Mouse (Mus musculus): ENCODE results near the gene Lrrc75a. TPM values are rescaled to one million over a fixed set of nuclear protein-coding genes. Genes with fewer than 3 reads are reported as not detected.

The Lrrc75a gene
- polyA plus RNA-seq, 1 experiment, result 6.4 TPM

DNA sequence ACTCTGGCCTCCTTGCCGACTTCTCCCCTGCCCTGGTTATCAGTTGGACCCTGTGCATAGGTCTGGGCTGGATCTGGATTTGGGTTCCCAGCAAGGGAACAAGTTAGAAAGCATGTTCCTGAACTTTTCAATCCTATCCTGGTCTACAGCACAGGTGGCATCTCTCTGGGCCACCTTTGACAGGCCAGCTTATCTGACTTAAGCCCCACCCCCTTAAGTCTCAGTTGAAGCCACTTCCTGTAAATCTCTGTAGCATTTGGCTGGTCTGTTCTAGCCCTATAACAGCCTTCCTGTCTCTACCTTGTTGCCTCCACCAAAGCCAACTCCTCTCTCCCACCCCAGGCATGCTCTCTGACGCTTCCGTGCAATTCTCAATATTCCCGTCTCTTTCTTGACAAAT, 49.8 kb downstream of the Lrrc75a start:
- no peak for TF ChIP-seq CTCF (IDR thresholded peaks at IDR 0.05; ENCODE audit: low read depth, low read length)
- TF ChIP-seq POLR2A (IDR thresholded peaks at IDR 0.05; ENCODE audit: insufficient read depth, low read length), result no peak
- no peak for TF ChIP-seq EP300 (IDR thresholded peaks at IDR 0.05; ENCODE audit: insufficient read depth, low read depth, low read length)
- Histone ChIP-seq H3K4me1 (ENCODE audit: control insufficient read depth, insufficient read depth, low read length) (no peaks in the 10 kb centered on the region), H3K27me3 (ENCODE audit: control insufficient read depth, insufficient read depth, low read length, poor library complexity, severe bottlenecking) (no peaks in the 10 kb centered on the region), H3K4me3 (ENCODE audit: low read depth, low read length) (no peak overlapping the region), H3K36me3 (ENCODE audit: control insufficient read depth, insufficient read depth, low read length, poor library complexity, severe bottlenecking) (peaks cover 6% of the 10 kb centered on the region), H3K9ac (ENCODE audit: low read depth, poor library complexity, severe bottlenecking) (no peak overlapping the region), H3K9me3 (replicated peaks; ENCODE audit: control insufficient read depth, insufficient read depth, low read length, poor library complexity, severe bottlenecking) (no peaks in the 10 kb centered on the region), H3K27ac (ENCODE audit: insufficient read depth, low read length) (no peak overlapping the region)

DNA sequence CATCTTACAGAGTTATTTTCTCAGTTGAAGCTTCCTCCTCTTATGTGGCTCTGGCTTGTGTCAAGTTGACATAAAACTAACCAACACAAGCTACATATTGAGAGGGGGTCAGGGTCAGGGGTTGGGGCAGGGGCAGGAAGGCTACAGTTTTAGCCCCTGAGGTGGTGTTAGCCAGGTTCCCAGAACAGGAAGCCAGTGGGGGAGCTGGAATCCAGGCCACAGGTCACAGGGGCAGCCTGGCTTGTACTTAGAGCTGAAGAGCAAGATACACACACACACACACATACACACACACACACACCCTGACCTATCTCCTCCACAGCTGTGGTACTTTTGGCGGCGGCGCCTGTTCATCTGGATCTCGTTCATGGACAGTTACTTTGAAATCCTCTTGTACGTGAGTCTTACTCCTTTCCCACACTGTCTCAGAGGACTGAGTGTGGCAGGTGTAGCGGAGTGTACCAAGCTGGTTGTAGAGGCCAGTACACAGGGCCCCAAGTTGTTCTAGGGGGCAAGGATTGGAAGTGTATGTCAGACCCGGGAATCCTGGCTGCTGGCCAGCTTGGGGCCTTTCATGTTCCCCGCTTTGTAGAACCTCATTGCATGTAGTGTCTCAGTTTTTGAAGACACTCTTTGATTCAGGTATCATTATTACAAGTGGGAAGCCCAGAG, 56.3 kb downstream of the Lrrc75a start:
- Histone ChIP-seq H3K4me1 (ENCODE audit: control insufficient read depth, insufficient read depth, low read length) (no peaks in the 10 kb centered on the region), H3K9me3 (replicated peaks; ENCODE audit: control insufficient read depth, insufficient read depth, low read length, poor library complexity, severe bottlenecking) (no peaks in the 10 kb centered on the region), H3K27ac (ENCODE audit: insufficient read depth, low read length) (no peak overlapping the region), H3K27me3 (ENCODE audit: control insufficient read depth, insufficient read depth, low read length, poor library complexity, severe bottlenecking) (no peaks in the 10 kb centered on the region), H3K36me3 (ENCODE audit: control insufficient read depth, insufficient read depth, low read length, poor library complexity, severe bottlenecking) (no peaks in the 10 kb centered on the region), H3K9ac (ENCODE audit: low read depth, poor library complexity, severe bottlenecking) (no peak overlapping the region), H3K4me3 (ENCODE audit: low read depth, low read length) (no peak overlapping the region)
- no peak for TF ChIP-seq CTCF (IDR thresholded peaks at IDR 0.05; ENCODE audit: low read depth, low read length)
- no peak for TF ChIP-seq EP300 (IDR thresholded peaks at IDR 0.05; ENCODE audit: insufficient read depth, low read depth, low read length)
- TF ChIP-seq POLR2A (IDR thresholded peaks at IDR 0.05; ENCODE audit: insufficient read depth, low read length), result no peak

DNA sequence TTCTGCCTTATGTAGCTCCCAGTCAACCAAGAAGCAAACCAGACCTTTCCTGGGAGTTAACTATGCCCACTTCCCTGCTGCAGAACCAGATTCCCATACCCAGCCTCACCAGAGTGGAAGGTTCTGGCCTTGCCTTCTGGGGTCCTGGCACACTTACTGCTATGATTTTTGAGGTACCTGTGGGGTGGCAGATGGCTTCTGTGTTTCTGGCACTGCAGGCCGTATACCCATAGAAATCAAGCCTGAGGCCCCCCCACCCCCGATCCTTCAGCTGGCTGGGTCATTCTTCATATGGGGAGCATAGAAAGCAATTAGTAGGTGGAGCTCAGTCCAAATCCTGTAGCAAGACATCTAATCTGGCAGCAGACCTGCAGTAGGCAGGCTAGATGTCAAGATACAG, 57.3 kb downstream of the Lrrc75a start:
- H3K9ac ChIP-seq (ENCODE audit: low read depth, poor library complexity, severe bottlenecking), result no peak overlapping the region
- no peaks in the 10 kb centered on the region for H3K27me3 ChIP-seq (ENCODE audit: control insufficient read depth, insufficient read depth, low read length, poor library complexity, severe bottlenecking)
- no peaks in the 10 kb centered on the region for H3K9me3 ChIP-seq (replicated peaks; ENCODE audit: control insufficient read depth, insufficient read depth, low read length, poor library complexity, severe bottlenecking)
- H3K27ac ChIP-seq (ENCODE audit: insufficient read depth, low read length), result no peak overlapping the region
- TF ChIP-seq POLR2A (IDR thresholded peaks at IDR 0.05; ENCODE audit: insufficient read depth, low read length), result no peak
- no peak for TF ChIP-seq EP300 (IDR thresholded peaks at IDR 0.05; ENCODE audit: insufficient read depth, low read depth, low read length)
- no peak for TF ChIP-seq CTCF (IDR thresholded peaks at IDR 0.05; ENCODE audit: low read depth, low read length)
- no peaks in the 10 kb centered on the region for H3K36me3 ChIP-seq (ENCODE audit: control insufficient read depth, insufficient read depth, low read length, poor library complexity, severe bottlenecking)
- H3K4me3 ChIP-seq (ENCODE audit: low read depth, low read length), result no peak overlapping the region
- no peaks in the 10 kb centered on the region for H3K4me1 ChIP-seq (ENCODE audit: control insufficient read depth, insufficient read depth, low read length)

DNA sequence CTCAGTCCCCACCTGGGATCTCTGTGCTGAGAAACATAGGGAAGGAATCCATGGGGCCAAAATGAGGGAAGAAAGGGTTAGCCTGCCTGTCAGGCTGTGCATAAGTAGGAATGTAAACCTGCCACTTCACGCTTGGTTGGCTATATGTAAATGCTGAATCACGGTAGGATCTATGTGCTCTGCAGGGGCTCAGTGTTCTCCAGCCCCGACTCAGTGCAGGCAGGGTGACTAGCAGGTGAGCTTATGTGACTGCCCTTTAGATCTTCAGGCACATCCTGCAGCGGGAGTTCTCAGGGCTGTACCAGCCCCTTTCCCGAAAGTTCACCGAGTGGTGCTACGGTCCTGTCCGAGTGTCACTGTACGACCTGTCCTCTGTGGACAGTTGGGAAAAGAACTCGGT, 58.9 kb downstream of the Lrrc75a start:
- Histone ChIP-seq H3K9ac (ENCODE audit: low read depth, poor library complexity, severe bottlenecking) (no peak overlapping the region), H3K9me3 (replicated peaks; ENCODE audit: control insufficient read depth, insufficient read depth, low read length, poor library complexity, severe bottlenecking) (no peaks in the 10 kb centered on the region), H3K4me1 (ENCODE audit: control insufficient read depth, insufficient read depth, low read length) (no peaks in the 10 kb centered on the region), H3K27ac (ENCODE audit: insufficient read depth, low read length) (no peak overlapping the region), H3K27me3 (ENCODE audit: control insufficient read depth, insufficient read depth, low read length, poor library complexity, severe bottlenecking) (no peaks in the 10 kb centered on the region), H3K4me3 (ENCODE audit: low read depth, low read length) (no peak overlapping the region), H3K36me3 (ENCODE audit: control insufficient read depth, insufficient read depth, low read length, poor library complexity, severe bottlenecking) (no peaks in the 10 kb centered on the region)
- TF ChIP-seq EP300 (IDR thresholded peaks at IDR 0.05; ENCODE audit: insufficient read depth, low read depth, low read length), result no peak
- TF ChIP-seq POLR2A (IDR thresholded peaks at IDR 0.05; ENCODE audit: insufficient read depth, low read length), result no peak
- no peak for TF ChIP-seq CTCF (IDR thresholded peaks at IDR 0.05; ENCODE audit: low read depth, low read length)

DNA sequence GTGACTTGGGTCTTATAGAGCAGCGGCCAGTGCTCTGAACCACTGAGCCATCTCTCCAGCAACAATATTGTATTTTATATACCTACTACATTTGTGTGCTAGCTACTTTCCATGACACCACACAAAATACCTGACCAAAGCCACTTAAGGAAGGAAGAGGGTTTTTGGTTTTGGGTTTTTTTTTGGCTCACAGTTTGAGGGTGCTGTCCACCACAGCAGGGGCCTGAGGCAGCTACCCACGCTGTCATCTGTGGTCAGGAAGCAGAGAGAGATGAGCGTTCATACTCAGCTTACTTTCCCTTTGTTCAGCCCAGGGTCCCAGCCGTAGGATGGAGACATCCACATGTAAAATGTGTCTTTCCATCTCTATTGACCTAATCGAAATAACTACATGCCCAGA, 61.3 kb downstream of the Lrrc75a start:
- H3K27ac ChIP-seq (ENCODE audit: insufficient read depth, low read length), result no peak overlapping the region
- no peak overlapping the region for H3K9ac ChIP-seq (ENCODE audit: low read depth, poor library complexity, severe bottlenecking)
- no peaks in the 10 kb centered on the region for H3K4me1 ChIP-seq (ENCODE audit: control insufficient read depth, insufficient read depth, low read length)
- no peaks in the 10 kb centered on the region for H3K36me3 ChIP-seq (ENCODE audit: control insufficient read depth, insufficient read depth, low read length, poor library complexity, severe bottlenecking)
- H3K9me3 ChIP-seq (replicated peaks; ENCODE audit: control insufficient read depth, insufficient read depth, low read length, poor library complexity, severe bottlenecking), result no peaks in the 10 kb centered on the region
- H3K27me3 ChIP-seq (ENCODE audit: control insufficient read depth, insufficient read depth, low read length, poor library complexity, severe bottlenecking), result no peaks in the 10 kb centered on the region
- H3K4me3 ChIP-seq (ENCODE audit: low read depth, low read length), result no peak overlapping the region
- TF ChIP-seq POLR2A (IDR thresholded peaks at IDR 0.05; ENCODE audit: insufficient read depth, low read length) (no peak), CTCF (IDR thresholded peaks at IDR 0.05; ENCODE audit: low read depth, low read length) (no peak), EP300 (IDR thresholded peaks at IDR 0.05; ENCODE audit: insufficient read depth, low read depth, low read length) (no peak)

DNA sequence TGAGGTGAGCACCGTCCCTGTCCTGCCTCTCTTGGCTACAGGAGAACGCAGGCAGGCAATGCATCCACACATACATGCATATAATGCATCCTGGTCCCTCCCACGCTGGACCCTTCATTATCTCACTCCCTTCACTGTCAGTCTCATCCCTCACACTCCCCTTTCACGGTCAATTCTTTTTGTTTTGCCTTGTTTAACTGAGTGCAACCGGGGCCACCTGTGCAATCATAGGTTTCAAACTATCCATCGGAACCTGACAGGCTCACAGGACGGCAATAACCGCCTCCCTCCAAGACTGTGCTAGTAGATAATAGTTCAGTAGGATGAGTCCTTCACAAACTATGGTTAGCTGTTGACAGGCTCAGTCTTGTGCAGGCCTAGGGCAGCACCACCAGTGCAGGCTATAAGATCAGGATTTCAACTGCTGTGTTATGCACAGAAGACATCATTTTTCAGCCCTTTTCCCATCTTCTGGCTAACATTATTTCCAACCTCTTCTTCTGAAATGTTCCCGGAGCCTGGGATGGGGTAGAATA, 63.6 kb downstream of the Lrrc75a start:
- no peak for TF ChIP-seq EP300 (IDR thresholded peaks at IDR 0.05; ENCODE audit: insufficient read depth, low read depth, low read length)
- no peak for TF ChIP-seq CTCF (IDR thresholded peaks at IDR 0.05; ENCODE audit: low read depth, low read length)
- no peak for TF ChIP-seq POLR2A (IDR thresholded peaks at IDR 0.05; ENCODE audit: insufficient read depth, low read length)
- H3K4me1 ChIP-seq (ENCODE audit: control insufficient read depth, insufficient read depth, low read length), result no peaks in the 10 kb centered on the region
- no peak overlapping the region for H3K27ac ChIP-seq (ENCODE audit: insufficient read depth, low read length)
- H3K9me3 ChIP-seq (replicated peaks; ENCODE audit: control insufficient read depth, insufficient read depth, low read length, poor library complexity, severe bottlenecking), result no peaks in the 10 kb centered on the region
- no peak overlapping the region for H3K9ac ChIP-seq (ENCODE audit: low read depth, poor library complexity, severe bottlenecking)
- no peaks in the 10 kb centered on the region for H3K36me3 ChIP-seq (ENCODE audit: control insufficient read depth, insufficient read depth, low read length, poor library complexity, severe bottlenecking)
- no peak overlapping the region for H3K4me3 ChIP-seq (ENCODE audit: low read depth, low read length)
- H3K27me3 ChIP-seq (ENCODE audit: control insufficient read depth, insufficient read depth, low read length, poor library complexity, severe bottlenecking), result no peaks in the 10 kb centered on the region

All from ES-Bruce4 (cell line).